Mouse (Mus musculus) G1E (cell line): Measurements from ENCODE around the gene Olfr1396.

ENCODE experiments used
- CTCF ChIP-seq: IDR thresholded peaks from 2 replicates; pipeline ENCODE4 v1.5.1; 2012; ENCODE audit warnings: low read depth, low read length, inconsistent platforms, mixed read lengths
- GATA1 ChIP-seq: IDR thresholded peaks from 2 replicates; pipeline ENCODE4 v1.6.1; 2012; ENCODE audit warnings: borderline replicate concordance, low read length, inconsistent platforms, mixed read lengths

DNA sequence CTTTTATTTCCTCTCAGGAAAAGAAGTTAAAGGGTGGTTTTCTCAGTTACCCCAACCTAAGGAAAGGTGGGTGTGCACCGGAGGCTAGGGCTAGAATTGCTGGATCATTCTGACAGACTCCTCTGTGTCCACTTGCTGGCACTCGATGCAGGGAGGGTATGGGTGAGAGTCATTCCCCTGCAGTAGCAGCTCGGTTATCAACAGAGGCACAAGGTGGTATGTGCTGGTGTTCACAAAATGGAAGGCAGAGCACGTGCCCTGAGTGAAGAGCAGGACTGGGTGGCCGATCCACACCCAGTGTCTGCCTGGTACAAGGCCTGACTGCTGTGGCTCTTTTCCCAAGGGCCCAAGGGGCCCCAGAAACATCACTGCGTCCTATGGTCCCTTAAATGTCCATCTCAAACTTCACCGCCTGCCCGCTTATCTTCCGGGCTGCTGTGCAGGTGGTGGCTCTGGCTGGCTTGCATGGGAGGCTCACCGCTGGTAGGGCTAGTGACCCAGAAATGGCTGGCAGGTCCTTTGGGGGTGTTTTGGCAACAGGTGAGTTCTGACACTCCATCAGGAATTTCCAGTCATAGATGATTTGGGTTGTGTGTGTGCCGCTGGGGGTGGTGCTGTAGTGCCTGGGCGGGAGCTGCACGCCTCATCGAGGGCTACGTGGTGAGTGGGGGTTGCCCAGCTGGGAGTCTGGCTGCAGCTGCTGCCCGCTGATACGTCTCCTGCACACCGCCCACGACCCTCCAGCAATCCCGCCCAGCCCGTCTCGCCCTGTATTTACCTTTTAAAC, 26.7 kb downstream of the Olfr1396 start:
- TF ChIP-seq CTCF, result no peak
- TF ChIP-seq GATA1, result no peak
